Mouse (Mus musculus): Measurements from ENCODE around the gene Tacr1.

- no peak for TF ChIP-seq EP300 (IDR thresholded peaks at IDR 0.05)
- TF ChIP-seq CTCF (IDR thresholded peaks at IDR 0.05), result no peak
Measured at GRCm38 (mm10) chr6:82428890-82429289, 26.8 kb downstream of the Tacr1 start.

Data from lung, postnatal 0 days (tissue).